Mouse (Mus musculus): ENCODE measurements around the gene Hnrnpd. TPM values are rescaled to one million over a fixed set of nuclear protein-coding genes. Genes with fewer than 3 reads are reported as not detected.

Gene Hnrnpd
- polyA plus RNA-seq (2012; rRNA removed) = 10.5 and 30.3 TPM in 2 replicates

GRCm38 (mm10) chr5:99978699-99979442 lies at the start of gene Hnrnpd, which contains the start of gene 4930524J08Rik:
Gene Hnrnpd (minus strand): TSS chr5:99978938.
Gene 4930524J08Rik (plus strand): TSS chr5:99979061.
- no peak for DNase-seq (ENCODE audit: low read depth)

- DNase-seq (ENCODE audit: low read depth) = no peak
Measured at GRCm38 (mm10) chr5:100024868-100025267, 46.1 kb upstream of the Hnrnpd start.

GRCm38 (mm10) chr5:100024403-100024802 lies 45.7 kb upstream of the Hnrnpd start:
- no peak for DNase-seq (ENCODE audit: low read depth)

- no peak for DNase-seq (ENCODE audit: low read depth)
Measured at GRCm38 (mm10) chr5:100020089-100020488, 41.4 kb upstream of the Hnrnpd start.

- no peak for DNase-seq (ENCODE audit: low read depth)
Measured at GRCm38 (mm10) chr5:100012599-100012998, 33.9 kb upstream of the Hnrnpd start.

GRCm38 (mm10) chr5:100008485-100008884 lies 29.7 kb upstream of the Hnrnpd start:
- DNase-seq (ENCODE audit: low read depth) = no peak

- no peak for DNase-seq (ENCODE audit: low read depth)
Measured at GRCm38 (mm10) chr5:100007040-100007375, 28.3 kb upstream of the Hnrnpd start.

GRCm38 (mm10) chr5:100006324-100007039 lies 27.7 kb upstream of the Hnrnpd start:
- no peak for DNase-seq (ENCODE audit: low read depth)

- no peak for DNase-seq (ENCODE audit: low read depth)
Measured at GRCm38 (mm10) chr5:100005896-100006295, 27.2 kb upstream of the Hnrnpd start.

GRCm38 (mm10) chr5:100005431-100005830 lies 26.7 kb upstream of the Hnrnpd start:
- DNase-seq (ENCODE audit: low read depth) = no peak

GRCm38 (mm10) chr5:100003895-100004294 lies 25.2 kb upstream of the Hnrnpd start:
- no peak for DNase-seq (ENCODE audit: low read depth)

GRCm38 (mm10) chr5:100000500-100000899 lies 21.8 kb upstream of the Hnrnpd start:
- DNase-seq (ENCODE audit: low read depth) = no peak

GRCm38 (mm10) chr5:100000048-100000447 lies 21.3 kb upstream of the Hnrnpd start:
- DNase-seq (ENCODE audit: low read depth) = no peak

- DNase-seq (ENCODE audit: low read depth) = no peak
Measured at GRCm38 (mm10) chr5:99994680-99995079, 15.9 kb upstream of the Hnrnpd start.

- no peak for DNase-seq (ENCODE audit: low read depth)
Measured at GRCm38 (mm10) chr5:99994166-99994565, 15.4 kb upstream of the Hnrnpd start.

GRCm38 (mm10) chr5:99983452-99984061 lies 4.8 kb upstream of the Hnrnpd start:
- no peak for DNase-seq (ENCODE audit: low read depth)

- no peak for DNase-seq (ENCODE audit: low read depth)
Measured at GRCm38 (mm10) chr5:99977516-99978301, 1.0 kb downstream of the Hnrnpd start.

- no peak for DNase-seq (ENCODE audit: low read depth)
Measured at GRCm38 (mm10) chr5:99976334-99976955, 2.3 kb downstream of the Hnrnpd start.

- DNase-seq (ENCODE audit: low read depth) = no peak
Measured at GRCm38 (mm10) chr5:99975776-99976175, 3.0 kb downstream of the Hnrnpd start.

- DNase-seq (ENCODE audit: low read depth) = no peak
Measured at GRCm38 (mm10) chr5:99975061-99975460, 3.7 kb downstream of the Hnrnpd start.

- no peak for DNase-seq (ENCODE audit: low read depth)
Measured at GRCm38 (mm10) chr5:99973941-99974340, 4.8 kb downstream of the Hnrnpd start.

Data from gonadal fat pad, adult 2 months (tissue).